Mouse (Mus musculus): ENCODE data around the gene Dpf2. TPM values are rescaled to one million over a fixed set of nuclear protein-coding genes. Genes with fewer than 3 reads are reported as not detected.

The Dpf2 gene
- polyA plus RNA-seq, 1 experiment from 2014 or later: 188 TPM

GRCm38 (mm10) chr19:5874391-5874968, 38.3 kb downstream of the Dpf2 start:
- Histone ChIP-seq H3K4me2 (replicated peaks; ENCODE audit: low read depth, low read length) (peak overlapping the region; percentile 83), H3K36me3 (ENCODE audit: insufficient read depth, low read length) (peaks cover 8% of the 10 kb centered on the region; the same call in 1 of the 2 replicates), H3K27ac (ENCODE audit: low read length) (peak overlapping the region; percentile 75), H3K9ac (replicated peaks; ENCODE audit: low read length) (peak overlapping the region; percentile 85), H3K4me1 (ENCODE audit: insufficient read depth, low read length) (peaks cover 58% of the 10 kb centered on the region), H3K9me3 (ENCODE audit: low read length) (no peaks in the 10 kb centered on the region), H3K4me3 (ENCODE audit: low read length) (peak overlapping the region; percentile 80), H3K27me3 (ENCODE audit: insufficient read depth, low read length) (no peaks in the 10 kb centered on the region)
- WGBS: 9% methylated on average over 13 of the region's 13 CpGs
- ATAC-seq (ENCODE audit: low FRiP score, low TSS enrichment): no peak

GRCm38 (mm10) chr19:5872931-5873556, 39.8 kb downstream of the Dpf2 start:
- peaks cover 48% of the 10 kb centered on the region for H3K4me1 ChIP-seq (ENCODE audit: insufficient read depth, low read length)
- H3K36me3 ChIP-seq (ENCODE audit: insufficient read depth, low read length): peaks cover 19% of the 10 kb centered on the region
- no peaks in the 10 kb centered on the region for H3K27me3 ChIP-seq (ENCODE audit: insufficient read depth, low read length)
- 84% methylated on average over 19 of the region's 19 CpGs for WGBS
- peak overlapping the region; percentile 31; the same call in 1 of the 2 replicates for H3K9ac ChIP-seq (replicated peaks; ENCODE audit: low read length)
- H3K27ac ChIP-seq (ENCODE audit: low read length): no peak overlapping the region
- no peak overlapping the region for H3K4me3 ChIP-seq (ENCODE audit: low read length)
- ATAC-seq (ENCODE audit: low FRiP score, low TSS enrichment): no peak
- no peaks in the 10 kb centered on the region for H3K9me3 ChIP-seq (ENCODE audit: low read length)
- H3K4me2 ChIP-seq (replicated peaks; ENCODE audit: low read depth, low read length): peak overlapping the region; percentile 83; the same call in 1 of the 2 replicates

GRCm38 (mm10) chr19:5872528-5872927, 40.3 kb downstream of the Dpf2 start:
- no peak overlapping the region for H3K4me3 ChIP-seq (ENCODE audit: low read length)
- no peak overlapping the region for H3K4me2 ChIP-seq (replicated peaks; ENCODE audit: low read depth, low read length)
- no peak overlapping the region for H3K9ac ChIP-seq (replicated peaks; ENCODE audit: low read length)
- peaks cover 43% of the 10 kb centered on the region for H3K4me1 ChIP-seq (ENCODE audit: insufficient read depth, low read length)
- 89% methylated on average over 4 of the region's 4 CpGs for WGBS
- H3K27me3 ChIP-seq (ENCODE audit: insufficient read depth, low read length): no peaks in the 10 kb centered on the region
- H3K36me3 ChIP-seq (ENCODE audit: insufficient read depth, low read length): peaks cover 24% of the 10 kb centered on the region
- H3K27ac ChIP-seq (ENCODE audit: low read length): no peak overlapping the region
- no peaks in the 10 kb centered on the region for H3K9me3 ChIP-seq (ENCODE audit: low read length)
- ATAC-seq (ENCODE audit: low FRiP score, low TSS enrichment): no peak

- H3K27ac ChIP-seq (ENCODE audit: low read length): peak overlapping the region; percentile 82
- ATAC-seq (ENCODE audit: low FRiP score, low TSS enrichment): peak; percentile 1; the same call in 1 of the 2 replicates
- WGBS: 32% methylated on average over 6 of the region's 6 CpGs
- H3K4me1 ChIP-seq (ENCODE audit: insufficient read depth, low read length): peaks cover 40% of the 10 kb centered on the region
- H3K4me3 ChIP-seq (ENCODE audit: low read length): no peak overlapping the region
- peak overlapping the region; percentile 38 for H3K4me2 ChIP-seq (replicated peaks; ENCODE audit: low read depth, low read length)
- no peaks in the 10 kb centered on the region for H3K27me3 ChIP-seq (ENCODE audit: insufficient read depth, low read length)
- H3K36me3 ChIP-seq (ENCODE audit: insufficient read depth, low read length): peaks cover 24% of the 10 kb centered on the region
- no peaks in the 10 kb centered on the region for H3K9me3 ChIP-seq (ENCODE audit: low read length)
- peak overlapping the region; percentile 62; the same call in 1 of the 2 replicates for H3K9ac ChIP-seq (replicated peaks; ENCODE audit: low read length)
Observed at GRCm38 (mm10) chr19:5871683-5872082, 41.1 kb downstream of the Dpf2 start.

- no peak overlapping the region for H3K4me3 ChIP-seq (ENCODE audit: low read length)
- peaks cover 40% of the 10 kb centered on the region for H3K4me1 ChIP-seq (ENCODE audit: insufficient read depth, low read length)
- H3K4me2 ChIP-seq (replicated peaks; ENCODE audit: low read depth, low read length): peak overlapping the region; percentile 38
- H3K27me3 ChIP-seq (ENCODE audit: insufficient read depth, low read length): no peaks in the 10 kb centered on the region
- H3K27ac ChIP-seq (ENCODE audit: low read length): peak overlapping the region; percentile 82
- WGBS: 4% methylated on average over 7 of the region's 7 CpGs
- no peaks in the 10 kb centered on the region for H3K9me3 ChIP-seq (ENCODE audit: low read length)
- peaks cover 24% of the 10 kb centered on the region for H3K36me3 ChIP-seq (ENCODE audit: insufficient read depth, low read length)
- H3K9ac ChIP-seq (replicated peaks; ENCODE audit: low read length): peak overlapping the region; percentile 62
- peak; percentile 75 for ATAC-seq (ENCODE audit: low FRiP score, low TSS enrichment)
Observed at GRCm38 (mm10) chr19:5871273-5871672, 41.5 kb downstream of the Dpf2 start.

- WGBS: 79% methylated on average over 6 of the region's 6 CpGs
- no peak overlapping the region for H3K4me2 ChIP-seq (replicated peaks; ENCODE audit: low read depth, low read length)
- H3K9me3 ChIP-seq (ENCODE audit: low read length): no peaks in the 10 kb centered on the region
- H3K27ac ChIP-seq (ENCODE audit: low read length): no peak overlapping the region
- no peak overlapping the region for H3K4me3 ChIP-seq (ENCODE audit: low read length)
- no peak for ATAC-seq (ENCODE audit: low FRiP score, low TSS enrichment)
- peaks cover 54% of the 10 kb centered on the region for H3K36me3 ChIP-seq (ENCODE audit: insufficient read depth, low read length)
- no peaks in the 10 kb centered on the region for H3K27me3 ChIP-seq (ENCODE audit: insufficient read depth, low read length)
- peaks cover 20% of the 10 kb centered on the region for H3K4me1 ChIP-seq (ENCODE audit: insufficient read depth, low read length)
- H3K9ac ChIP-seq (replicated peaks; ENCODE audit: low read length): no peak overlapping the region
Observed at GRCm38 (mm10) chr19:5868096-5868495, 44.7 kb downstream of the Dpf2 start.

GRCm38 (mm10) chr19:5864710-5865398, 48.0 kb downstream of the Dpf2 start:
- Histone ChIP-seq H3K27ac (ENCODE audit: low read length) (no peak overlapping the region), H3K27me3 (ENCODE audit: insufficient read depth, low read length) (no peaks in the 10 kb centered on the region), H3K36me3 (ENCODE audit: insufficient read depth, low read length) (peaks cover 76% of the 10 kb centered on the region), H3K9me3 (ENCODE audit: low read length) (peaks cover 7% of the 10 kb centered on the region), H3K4me2 (replicated peaks; ENCODE audit: low read depth, low read length) (no peak overlapping the region), H3K9ac (replicated peaks; ENCODE audit: low read length) (no peak overlapping the region), H3K4me1 (ENCODE audit: insufficient read depth, low read length) (no peaks in the 10 kb centered on the region), H3K4me3 (ENCODE audit: low read length) (no peak overlapping the region)
- no peak for ATAC-seq (ENCODE audit: low FRiP score, low TSS enrichment)
- WGBS: 92% methylated on average over 20 of the region's 20 CpGs

- Histone ChIP-seq H3K36me3 (ENCODE audit: insufficient read depth, low read length) (peaks cover 77% of the 10 kb centered on the region), H3K27ac (ENCODE audit: low read length) (no peak overlapping the region), H3K9ac (replicated peaks; ENCODE audit: low read length) (no peak overlapping the region), H3K4me3 (ENCODE audit: low read length) (no peak overlapping the region), H3K9me3 (ENCODE audit: low read length) (peaks cover 7% of the 10 kb centered on the region), H3K4me1 (ENCODE audit: insufficient read depth, low read length) (no peaks in the 10 kb centered on the region), H3K27me3 (ENCODE audit: insufficient read depth, low read length) (no peaks in the 10 kb centered on the region), H3K4me2 (replicated peaks; ENCODE audit: low read depth, low read length) (no peak overlapping the region)
- no peak for ATAC-seq (ENCODE audit: low FRiP score, low TSS enrichment)
- WGBS: 91% methylated on average over 5 of the region's 5 CpGs
Observed at GRCm38 (mm10) chr19:5863776-5864175, 49.0 kb downstream of the Dpf2 start.

- no peaks in the 10 kb centered on the region for H3K27me3 ChIP-seq (ENCODE audit: insufficient read depth, low read length)
- H3K4me1 ChIP-seq (ENCODE audit: insufficient read depth, low read length): no peaks in the 10 kb centered on the region
- H3K9me3 ChIP-seq (ENCODE audit: low read length): peaks cover 7% of the 10 kb centered on the region
- no peak overlapping the region for H3K27ac ChIP-seq (ENCODE audit: low read length)
- no peak for ATAC-seq (ENCODE audit: low FRiP score, low TSS enrichment)
- H3K9ac ChIP-seq (replicated peaks; ENCODE audit: low read length): no peak overlapping the region
- H3K4me3 ChIP-seq (ENCODE audit: low read length): no peak overlapping the region
- peaks cover 74% of the 10 kb centered on the region for H3K36me3 ChIP-seq (ENCODE audit: insufficient read depth, low read length)
- WGBS: 97% methylated on average over 14 of the region's 14 CpGs
- no peak overlapping the region for H3K4me2 ChIP-seq (replicated peaks; ENCODE audit: low read depth, low read length)
Observed at GRCm38 (mm10) chr19:5862335-5863085, 50.3 kb downstream of the Dpf2 start.

All from kidney, embryonic 16.5 days (tissue).